Mouse (Mus musculus) thymus, adult 2 months (tissue): ENCODE data around the gene Cacybp.

Experiments used
- CTCF ChIP-seq: fragments of 200-500 bp; IDR thresholded peaks from 2 replicates; pipeline ENCODE4 v1.5.1; 2012; ENCODE audit warnings: mild to moderate bottlenecking, control low read depth, low read length, moderate library complexity, borderline replicate concordance; ENCODE audit not compliant: control insufficient read depth, poor library complexity, insufficient read depth; ENCODE audit errors: extremely low read depth
- POLR2A ChIP-seq: fragments of 200-500 bp; IDR thresholded peaks from 2 replicates; pipeline ENCODE4 v1.6.1; 2012; ENCODE audit warnings: mild to moderate bottlenecking, low read length, control low read depth, moderate library complexity; ENCODE audit not compliant: control insufficient read depth, poor library complexity, insufficient read depth; ENCODE audit errors: extremely low read depth

DNA sequence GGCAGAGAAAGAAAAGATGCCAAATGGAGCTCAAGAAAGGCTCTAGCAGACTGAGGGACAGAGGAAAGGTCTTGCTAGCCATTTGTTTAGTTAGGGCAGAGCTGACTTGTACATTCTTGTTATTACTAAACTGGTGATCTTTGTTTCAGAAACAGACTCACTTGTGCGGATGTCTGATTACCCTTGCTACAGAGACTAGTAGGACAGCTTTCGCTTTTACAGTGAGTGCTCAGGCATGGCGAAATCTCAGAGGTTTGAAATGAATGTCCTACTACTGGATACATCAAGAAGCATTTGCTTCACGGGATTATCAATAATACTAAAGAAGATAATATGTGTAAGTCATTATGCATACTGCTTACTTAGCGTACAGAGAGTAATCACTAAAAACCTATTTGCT, 32.0 kb upstream of the Cacybp start:
- TF ChIP-seq CTCF = no peak
- TF ChIP-seq POLR2A = no peak
